Mouse (Mus musculus) erythroblast, embryonic 14.5 days (primary cell): ENCODE measurements around the gene Pabpn1. TPM values are rescaled to one million over a fixed set of nuclear protein-coding genes. Genes with fewer than 3 reads are reported as not detected.

Source experiments
- H3K27me3 ChIP-seq: 2 replicates; pipeline ENCODE4 v1.6.1; 2012; ENCODE audit warnings: inconsistent platforms; ENCODE audit not compliant: control insufficient read depth
- H3K36me3 ChIP-seq: 2 replicates; pipeline ENCODE4 v1.6.1; 2012; ENCODE audit warnings: mild to moderate bottlenecking, inconsistent platforms; ENCODE audit not compliant: control insufficient read depth
- H3K4me1 ChIP-seq: 2 replicates; pipeline ENCODE4 v1.6.1; 2012; ENCODE audit warnings: inconsistent platforms; ENCODE audit not compliant: control insufficient read depth
- H3K4me3 ChIP-seq: replicated peaks from 2 replicates; pipeline ENCODE3; 2012; ENCODE audit warnings: moderate library complexity, mild to moderate bottlenecking, inconsistent platforms
- H3K9me3 ChIP-seq: 2 replicates; pipeline ENCODE4 v1.6.1; 2012; ENCODE audit warnings: low read length, inconsistent platforms, mixed read lengths; ENCODE audit not compliant: control insufficient read depth
- GATA1 ChIP-seq: IDR thresholded peaks from 2 replicates; pipeline ENCODE4 v1.6.1; 2012; ENCODE audit warnings: low read length, inconsistent platforms, mixed read lengths
- TAL1 ChIP-seq: IDR thresholded peaks from 3 replicates; pipeline ENCODE4 v1.6.1; 2012; ENCODE audit warnings: low read length, inconsistent platforms, mixed read lengths
- polyA plus RNA-seq: library from polyadenylated mRNA; stranded (reverse); fragments of >175 nt; gene quantifications from 2 replicates; pipeline ENCODE4 v1.2.3, GENCODE M21; 2012

The Pabpn1 gene
- 27.8 and 29.0 TPM in 2 replicates for polyA plus RNA-seq

- peaks cover 27% of the 10 kb centered on the region for H3K36me3 ChIP-seq
- no peak for TF ChIP-seq GATA1
- no peak for TF ChIP-seq TAL1
- H3K4me1 ChIP-seq, result peaks cover 32% of the 10 kb centered on the region
- no peaks in the 10 kb centered on the region for H3K9me3 ChIP-seq
- no peaks in the 10 kb centered on the region for H3K27me3 ChIP-seq
- peak within 1 kb of the TSS; percentile 90 for H3K4me3 ChIP-seq
Observed at GRCm38 (mm10) chr14:54892200-54892599, at the start of gene Pabpn1. Gene Pabpn1 (plus strand): TSS chr14:54892500.

- no peaks in the 10 kb centered on the region for H3K4me1 ChIP-seq
- TF ChIP-seq TAL1, result no peak
- no peak for TF ChIP-seq GATA1
- no peak overlapping the region for H3K4me3 ChIP-seq
- H3K36me3 ChIP-seq, result no peaks in the 10 kb centered on the region
- no peaks in the 10 kb centered on the region for H3K27me3 ChIP-seq
- no peaks in the 10 kb centered on the region for H3K9me3 ChIP-seq
Observed at GRCm38 (mm10) chr14:54843461-54843860, 48.8 kb upstream of the Pabpn1 start.

GRCm38 (mm10) chr14:54855726-54856125 lies 36.6 kb upstream of the Pabpn1 start:
- Histone ChIP-seq H3K27me3 (no peaks in the 10 kb centered on the region), H3K36me3 (no peaks in the 10 kb centered on the region), H3K4me1 (no peaks in the 10 kb centered on the region), H3K9me3 (no peaks in the 10 kb centered on the region), H3K4me3 (no peak overlapping the region)
- TF ChIP-seq GATA1 (no peak), TAL1 (no peak)

GRCm38 (mm10) chr14:54856703-54857102 lies 35.6 kb upstream of the Pabpn1 start:
- Histone ChIP-seq H3K4me1 (no peaks in the 10 kb centered on the region), H3K36me3 (no peaks in the 10 kb centered on the region), H3K9me3 (no peaks in the 10 kb centered on the region), H3K4me3 (no peak overlapping the region), H3K27me3 (no peaks in the 10 kb centered on the region)
- no peak for TF ChIP-seq TAL1
- no peak for TF ChIP-seq GATA1

GRCm38 (mm10) chr14:54857891-54858290 lies 34.4 kb upstream of the Pabpn1 start:
- Histone ChIP-seq H3K4me3 (no peak overlapping the region), H3K36me3 (no peaks in the 10 kb centered on the region), H3K9me3 (no peaks in the 10 kb centered on the region), H3K4me1 (no peaks in the 10 kb centered on the region), H3K27me3 (no peaks in the 10 kb centered on the region)
- TF ChIP-seq GATA1 (no peak), TAL1 (no peak)

GRCm38 (mm10) chr14:54860511-54860910 lies 31.8 kb upstream of the Pabpn1 start:
- TF ChIP-seq GATA1, result no peak
- no peak for TF ChIP-seq TAL1
- Histone ChIP-seq H3K36me3 (no peaks in the 10 kb centered on the region), H3K27me3 (no peaks in the 10 kb centered on the region), H3K4me3 (no peak overlapping the region), H3K9me3 (no peaks in the 10 kb centered on the region), H3K4me1 (peaks cover 16% of the 10 kb centered on the region)

GRCm38 (mm10) chr14:54863501-54864312 lies 28.6 kb upstream of the Pabpn1 start:
- TF ChIP-seq GATA1 (no peak), TAL1 (no peak)
- H3K27me3 ChIP-seq, result no peaks in the 10 kb centered on the region
- peaks cover 16% of the 10 kb centered on the region for H3K4me1 ChIP-seq
- no peaks in the 10 kb centered on the region; the same call in 1 of the 2 replicates for H3K9me3 ChIP-seq
- H3K4me3 ChIP-seq, result peak overlapping the region; percentile 81
- no peaks in the 10 kb centered on the region for H3K36me3 ChIP-seq

- no peaks in the 10 kb centered on the region for H3K27me3 ChIP-seq
- H3K4me3 ChIP-seq, result peak overlapping the region; percentile 81
- H3K36me3 ChIP-seq, result no peaks in the 10 kb centered on the region
- H3K4me1 ChIP-seq, result peaks cover 16% of the 10 kb centered on the region
- TF ChIP-seq TAL1, result no peak
- no peak for TF ChIP-seq GATA1
- H3K9me3 ChIP-seq, result no peaks in the 10 kb centered on the region; the same call in 1 of the 2 replicates
Observed at GRCm38 (mm10) chr14:54864313-54865036, 27.8 kb upstream of the Pabpn1 start.

GRCm38 (mm10) chr14:54865626-54866025 lies 26.7 kb upstream of the Pabpn1 start:
- no peak for TF ChIP-seq GATA1
- no peak for TF ChIP-seq TAL1
- no peaks in the 10 kb centered on the region for H3K27me3 ChIP-seq
- H3K36me3 ChIP-seq, result no peaks in the 10 kb centered on the region
- H3K9me3 ChIP-seq, result no peaks in the 10 kb centered on the region; the same call in 1 of the 2 replicates
- peaks cover 16% of the 10 kb centered on the region for H3K4me1 ChIP-seq
- no peak overlapping the region for H3K4me3 ChIP-seq
